Mouse (Mus musculus): ENCODE measurements around the gene Gm10024.

- TF ChIP-seq GATA1 (IDR thresholded peaks at IDR 0.05; ENCODE audit: low read length) = no peak
- TF ChIP-seq TAL1 (IDR thresholded peaks at IDR 0.05; ENCODE audit: low read length) = no peak
Observed at GRCm38 (mm10) chr10:77709831-77710230, 1.4 kb upstream of the Gm10024 start.

All from erythroblast, embryonic 14.5 days (primary cell).